Comparison of ENCODE assay signal across 16 mouse cellular contexts in genomic region chr13:97365557-97366244, GRCm38 (mm10).
A peak's percentile ranks its signal among the peaks of the same experiment; 100 is the strongest.
DNase-seq lines count a peak whose midpoint lies in the region; ATAC-seq lines count a peak whose summit lies in the region.
"Had no signal": no experiment of that assay in that cellular context is flagged by ENCODE, and none has a peak within 500 bp of the region (broad histone marks: within the 10 kb centered on the region; RNA-seq: fewer than 3 reads in every experiment).

No protein-coding gene starts in this region.

- ATAC-seq in kidney, embryonic 16.5 days (ENCODE audit: low FRiP score, low TSS enrichment): peak; percentile 81
- 0 out of 2 replicates have a peak, but pooled peaks have one; percentile 22 for ATAC-seq in megakaryocyte-erythroid progenitor cell, adult 5-6 weeks (replicated peaks; ENCODE audit: low FRiP score, low TSS enrichment, poor library complexity, severe bottlenecking)
- ATAC-seq: activated CD4-positive, CD25-positive, alpha-beta regulatory T cell, adult 4 months had no signal

- no peak overlapping the region; the same call in 1 of the 2 replicates for H3K4me3 ChIP-seq in kidney, embryonic 16.5 days (ENCODE audit: low read length)
- no peak overlapping the region for H3K4me3 ChIP-seq in hindbrain, embryonic 10.5 days
- H3K4me3 ChIP-seq: embryonic facial prominence, embryonic 15.5 days; forebrain, embryonic 12.5 days; limb, embryonic 15.5 days; myocyte had no signal

- H3K36me3 ChIP-seq in kidney, embryonic 16.5 days (ENCODE audit: insufficient read depth, low read length): no peaks in the 10 kb centered on the region
- H3K36me3 ChIP-seq in hindbrain, embryonic 10.5 days: no peaks in the 10 kb centered on the region
- H3K36me3 ChIP-seq: embryonic facial prominence, embryonic 15.5 days; forebrain, embryonic 12.5 days; limb, embryonic 15.5 days had no signal

- H3K9me3 ChIP-seq in kidney, embryonic 16.5 days (ENCODE audit: low read length): no peaks in the 10 kb centered on the region
- H3K9me3 ChIP-seq in hindbrain, embryonic 10.5 days: no peaks in the 10 kb centered on the region
- H3K9me3 ChIP-seq: embryonic facial prominence, embryonic 15.5 days; forebrain, embryonic 12.5 days; limb, embryonic 15.5 days had no signal

- peak overlapping the region; percentile 36 for H3K4me2 ChIP-seq in kidney, embryonic 16.5 days (replicated peaks; ENCODE audit: low read depth, low read length)
- H3K4me2 ChIP-seq: embryonic facial prominence, embryonic 15.5 days; forebrain, embryonic 12.5 days; limb, embryonic 15.5 days had no signal

- WGBS in kidney, embryonic 16.5 days: 22% methylated on average over 18 of the region's 18 CpGs
- 47% methylated on average over 18 of the region's 18 CpGs for WGBS in hindbrain, embryonic 10.5 days

- peaks cover 30% of the 10 kb centered on the region for H3K4me1 ChIP-seq in kidney, embryonic 16.5 days (ENCODE audit: insufficient read depth, low read length)
- peaks cover 16% of the 10 kb centered on the region for H3K4me1 ChIP-seq in hindbrain, embryonic 10.5 days (replicated peaks)

- no peak for DNase-seq in kidney, adult 8-10 months
- peak; percentile 14 for DNase-seq in ZHBTc4 (ENCODE audit: low read depth, low spot score)
- no peak for DNase-seq in hindbrain, embryonic 10.5 days (ENCODE audit: low spot score)
- DNase-seq in T-cell, adult 2 months (ENCODE audit: low spot score): no peak
- DNase-seq in adrenal gland, postnatal 25 days: no peak
- DNase-seq: kidney, postnatal 10 days; layer of hippocampus, adult 9-11 months; lung, adult 18-20 months; thymus, adult 18-20 months had no signal

- H3K27ac ChIP-seq in kidney, embryonic 16.5 days (ENCODE audit: low read length): no peak overlapping the region; the same call in 1 of the 2 replicates
- 0 out of 2 replicates have a peak overlapping the region, but pooled peaks have one; percentile 23 for H3K27ac ChIP-seq in hindbrain, embryonic 10.5 days
- H3K27ac ChIP-seq: embryonic facial prominence, embryonic 15.5 days; forebrain, embryonic 12.5 days; limb, embryonic 15.5 days had no signal

- no peak overlapping the region for H3K9ac ChIP-seq in kidney, embryonic 16.5 days (replicated peaks; ENCODE audit: low read length)
- H3K9ac ChIP-seq: embryonic facial prominence, embryonic 15.5 days; forebrain, embryonic 12.5 days; limb, embryonic 15.5 days had no signal

- no peaks in the 10 kb centered on the region for H3K27me3 ChIP-seq in kidney, embryonic 16.5 days (ENCODE audit: insufficient read depth, low read length)
- peaks cover 16% of the 10 kb centered on the region; the same call in 1 of the 2 replicates for H3K27me3 ChIP-seq in hindbrain, embryonic 10.5 days (ENCODE audit: insufficient read depth, poor library complexity, severe bottlenecking)
- H3K27me3 ChIP-seq: forebrain, embryonic 12.5 days; limb, embryonic 15.5 days had no signal
